Mouse (Mus musculus) hindbrain, embryonic 11.5 days (tissue): ENCODE measurements around the gene Mtss1l. TPM values are rescaled to one million over a fixed set of nuclear protein-coding genes. Genes with fewer than 3 reads are reported as not detected.
"Not testable (repeated sequence)": the region's sequence is repeated elsewhere in the genome, so short reads cannot be mapped to it uniquely, and the experiment has no call there.

Experiments
- ATAC-seq: fragments of 200-750 bp; cut with Nextera tagmentation; 2 replicates; pipeline ENCODE4 v1.8.0; 2017; ENCODE audit warnings: mild to moderate bottlenecking, moderate TSS enrichment, moderate library complexity; ENCODE audit not compliant: low FRiP score
- DNase-seq: peaks from one replicate; pipeline ENCODE4 v3.0.0-alpha.2; 2015; ENCODE audit warnings: low spot score
- H3K27ac ChIP-seq: fragments of 300-500 bp; sonication (generic); 2 replicates; pipeline ENCODE4 v1.5.1; 2014; ENCODE audit warnings: mild to moderate bottlenecking, low read depth, low read length
- H3K27me3 ChIP-seq: fragments of 300-500 bp; sonication (generic); 2 replicates; pipeline ENCODE4 v1.6.1; 2014; ENCODE audit warnings: mild to moderate bottlenecking, low read length, moderate library complexity, mixed read lengths; ENCODE audit not compliant: control insufficient read depth, insufficient read depth
- H3K36me3 ChIP-seq: fragments of 300-500 bp; sonication (generic); 2 replicates; pipeline ENCODE4 v1.6.1; 2014; ENCODE audit warnings: mild to moderate bottlenecking, low read length, moderate library complexity, mixed read lengths; ENCODE audit not compliant: control insufficient read depth, insufficient read depth
- H3K4me1 ChIP-seq: fragments of 300-500 bp; sonication (generic); replicated peaks from 2 replicates; pipeline ENCODE4 v1.6.1; 2014; ENCODE audit warnings: low read length, mixed read lengths; ENCODE audit not compliant: control insufficient read depth, insufficient read depth
- H3K4me2 ChIP-seq: fragments of 300-500 bp; sonication (generic); replicated peaks from 2 replicates; pipeline ENCODE4 v1.6.1; 2014; ENCODE audit warnings: mild to moderate bottlenecking, low read depth, low read length
- H3K4me3 ChIP-seq: fragments of 300-500 bp; sonication (generic); 2 replicates; pipeline ENCODE4 v1.5.1; 2014; ENCODE audit warnings: low read depth, low read length
- H3K9ac ChIP-seq: fragments of 300-500 bp; sonication (generic); 2 replicates; pipeline ENCODE4 v1.6.1; 2014; ENCODE audit warnings: low read depth, low read length
- H3K9me3 ChIP-seq: fragments of 300-500 bp; sonication (generic); 2 replicates; pipeline ENCODE4 v1.6.1; 2016; ENCODE audit warnings: low read length; ENCODE audit not compliant: control insufficient read depth
- WGBS: fragments of 180-500 bp; shearing (Covaris S2); extraction: QIAGEN DNeasy Blood & Tissue Kit; methylation state at CpG from one replicate; pipeline ENCODE4 v1.1.7; 2014; 5-methylcytosine and 5-hydroxymethylcytosine counted together
- polyA plus RNA-seq: library from polyadenylated mRNA; unstranded; fragments of >200 nt; fragmentation: Nextera tagmentation; extraction: Ambion mirVana; gene quantifications from 2 replicates; pipeline ENCODE4 v1.2.1, GENCODE M21; 2014

Gene Mtss1l
- polyA plus RNA-seq, 1 experiment from 2014 or later: 10.5 TPM

- ATAC-seq (no peak), DNase-seq (no peak)
- H3K9ac ChIP-seq: no peak overlapping the region
- no peaks in the 10 kb centered on the region for H3K36me3 ChIP-seq
- 87% methylated on average over 6 of the region's 6 CpGs for WGBS
- no peak overlapping the region for H3K27ac ChIP-seq
- H3K27me3 ChIP-seq: no peaks in the 10 kb centered on the region
- H3K4me2 ChIP-seq: no peak overlapping the region
- H3K4me1 ChIP-seq: no peaks in the 10 kb centered on the region
- H3K9me3 ChIP-seq: no peaks in the 10 kb centered on the region
- H3K4me3 ChIP-seq: no peak overlapping the region
Measured at GRCm38 (mm10) chr8:110774725-110775124, 53.4 kb downstream of the Mtss1l start.

GRCm38 (mm10) chr8:110775316-110775715, 54.0 kb downstream of the Mtss1l start:
- WGBS: 80% methylated on average over 8 of the region's 8 CpGs
- DNase-seq (no peak), ATAC-seq (no peak)
- H3K4me3 ChIP-seq: no peak overlapping the region
- H3K4me2 ChIP-seq: no peak overlapping the region
- H3K27me3 ChIP-seq: no peaks in the 10 kb centered on the region
- H3K4me1 ChIP-seq: no peaks in the 10 kb centered on the region
- H3K9me3 ChIP-seq: no peaks in the 10 kb centered on the region
- H3K27ac ChIP-seq: no peak overlapping the region
- H3K9ac ChIP-seq: no peak overlapping the region
- no peaks in the 10 kb centered on the region for H3K36me3 ChIP-seq

GRCm38 (mm10) chr8:110775721-110776120, 54.4 kb downstream of the Mtss1l start:
- no peaks in the 10 kb centered on the region for H3K27me3 ChIP-seq
- no peak overlapping the region for H3K4me2 ChIP-seq
- WGBS: 91% methylated on average over 3 of the region's 3 CpGs
- H3K36me3 ChIP-seq: no peaks in the 10 kb centered on the region
- no peak overlapping the region for H3K9ac ChIP-seq
- H3K4me1 ChIP-seq: no peaks in the 10 kb centered on the region
- H3K4me3 ChIP-seq: no peak overlapping the region
- no peaks in the 10 kb centered on the region for H3K9me3 ChIP-seq
- DNase-seq: no peak
- no peak overlapping the region for H3K27ac ChIP-seq
- ATAC-seq: no peak

- no peaks in the 10 kb centered on the region for H3K27me3 ChIP-seq
- no peak overlapping the region for H3K9ac ChIP-seq
- no peak overlapping the region for H3K4me3 ChIP-seq
- H3K36me3 ChIP-seq: no peaks in the 10 kb centered on the region
- ATAC-seq (no peak), DNase-seq (no peak)
- 99% methylated on average over 3 of the region's 3 CpGs for WGBS
- no peak overlapping the region for H3K4me2 ChIP-seq
- H3K4me1 ChIP-seq: no peaks in the 10 kb centered on the region
- no peak overlapping the region for H3K27ac ChIP-seq
- H3K9me3 ChIP-seq: no peaks in the 10 kb centered on the region
Measured at GRCm38 (mm10) chr8:110776335-110776734, 55.1 kb downstream of the Mtss1l start.

- H3K9ac ChIP-seq: no peak overlapping the region
- 88% methylated on average over 13 of the region's 13 CpGs for WGBS
- H3K27ac ChIP-seq: no peak overlapping the region
- no peaks in the 10 kb centered on the region for H3K4me1 ChIP-seq
- DNase-seq (no peak), ATAC-seq (no peak)
- no peak overlapping the region for H3K4me3 ChIP-seq
- H3K9me3 ChIP-seq: no peaks in the 10 kb centered on the region
- no peak overlapping the region for H3K4me2 ChIP-seq
- no peaks in the 10 kb centered on the region for H3K27me3 ChIP-seq
- H3K36me3 ChIP-seq: no peaks in the 10 kb centered on the region
Measured at GRCm38 (mm10) chr8:110779924-110780718, 58.8 kb downstream of the Mtss1l start.

- Histone ChIP-seq H3K9ac (no peak overlapping the region), H3K36me3 (no peaks in the 10 kb centered on the region)
- WGBS: 63% methylated on average over 2 of the region's 2 CpGs
Measured at GRCm38 (mm10) chr8:110785366-110785765, 64.1 kb downstream of the Mtss1l start.

GRCm38 (mm10) chr8:110786501-110786900, 65.2 kb downstream of the Mtss1l start:
- not testable (repeated sequence) for H3K9ac ChIP-seq, H3K4me3 ChIP-seq, DNase-seq, H3K9me3 ChIP-seq, H3K27ac ChIP-seq, H3K4me2 ChIP-seq, H3K4me1 ChIP-seq, ATAC-seq, H3K27me3 ChIP-seq, H3K36me3 ChIP-seq
- 85% methylated on average over 7 of the region's 7 CpGs for WGBS

More at GRCm38 (mm10) chr8:110785366-110785765, 64.1 kb downstream of the Mtss1l start:
- no peaks in the 10 kb centered on the region for H3K9me3 ChIP-seq
- no peaks in the 10 kb centered on the region for H3K27me3 ChIP-seq
- H3K27ac ChIP-seq: no peak overlapping the region
- DNase-seq (no peak), ATAC-seq (no peak)
- no peak overlapping the region for H3K4me2 ChIP-seq
- no peak overlapping the region for H3K4me3 ChIP-seq
- no peaks in the 10 kb centered on the region for H3K4me1 ChIP-seq

- Histone ChIP-seq H3K9ac (no peak overlapping the region), H3K27me3 (no peaks in the 10 kb centered on the region), H3K9me3 (no peaks in the 10 kb centered on the region), H3K27ac (no peak overlapping the region), H3K4me3 (no peak overlapping the region), H3K4me1 (no peaks in the 10 kb centered on the region), H3K4me2 (no peak overlapping the region), H3K36me3 (no peaks in the 10 kb centered on the region)
- WGBS: 85% methylated on average over 8 of the region's 8 CpGs
- ATAC-seq (no peak), DNase-seq (no peak)
Measured at GRCm38 (mm10) chr8:110786934-110787333, 65.7 kb downstream of the Mtss1l start.

- Histone ChIP-seq H3K27me3 (no peaks in the 10 kb centered on the region), H3K9ac (no peak overlapping the region), H3K27ac (no peak overlapping the region), H3K9me3 (no peaks in the 10 kb centered on the region), H3K36me3 (no peaks in the 10 kb centered on the region), H3K4me3 (no peak overlapping the region), H3K4me1 (no peaks in the 10 kb centered on the region), H3K4me2 (no peak overlapping the region)
- DNase-seq (no peak), ATAC-seq (no peak)
- 84% methylated on average over 9 of the region's 9 CpGs for WGBS
Measured at GRCm38 (mm10) chr8:110787411-110787954, 66.2 kb downstream of the Mtss1l start.
